Mouse (Mus musculus): ENCODE data around the gene Tmem98. TPM values are rescaled to one million over a fixed set of nuclear protein-coding genes. Genes with fewer than 3 reads are reported as not detected.

Gene Tmem98
- total RNA-seq, 2 experiments from 2014 or later = 9.0 to 10.6 TPM

DNA sequence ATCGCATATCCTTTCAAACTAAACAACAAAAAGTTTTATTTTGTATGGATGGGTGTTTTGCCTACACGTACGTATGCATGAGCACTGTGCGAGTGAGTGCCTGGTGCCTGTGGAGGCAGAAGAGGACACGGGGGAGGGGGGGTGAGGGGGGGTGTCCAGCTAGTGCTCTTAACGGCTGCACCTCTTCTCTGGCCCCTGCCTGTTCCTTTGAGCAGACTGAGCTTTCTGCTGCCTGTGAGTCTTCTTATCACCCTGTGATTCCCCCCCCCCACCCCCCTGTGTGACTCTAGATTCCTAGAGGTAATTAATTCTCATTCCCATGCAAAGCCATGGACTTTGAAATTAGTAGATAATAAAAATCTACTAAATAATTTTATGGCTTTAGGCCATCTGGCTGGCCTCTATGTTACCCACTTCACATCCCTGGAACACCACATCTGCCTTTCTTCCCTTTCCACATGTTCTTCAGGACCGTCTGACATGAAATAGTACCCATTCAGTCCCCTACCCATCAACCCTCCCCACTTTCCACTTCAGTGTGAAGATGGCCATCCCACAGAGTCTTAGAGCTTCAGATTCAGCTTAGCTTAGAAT lies 20.2 kb upstream of the Tmem98 start:
- DNase-seq (ENCODE audit: low spot score in 2 of 2) = no peak

DNA sequence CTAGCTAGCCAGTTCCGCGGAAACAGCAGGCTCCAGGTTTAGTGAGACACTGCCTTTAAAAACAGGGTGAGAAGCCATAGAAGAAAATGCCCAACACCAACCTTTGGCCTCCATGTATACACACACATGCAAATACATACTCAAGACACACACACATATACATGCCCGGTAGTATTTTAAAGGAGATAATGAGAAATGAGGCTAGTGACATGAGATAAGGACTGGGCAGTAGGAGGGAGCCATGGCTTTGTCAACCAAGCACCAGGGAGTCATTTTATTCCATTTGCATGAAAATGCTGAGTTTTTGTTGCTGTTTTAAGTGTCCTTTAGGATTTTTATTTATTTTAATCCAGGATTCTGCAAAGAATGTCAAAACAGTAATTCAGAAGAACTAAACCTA lies 19.6 kb upstream of the Tmem98 start:
- DNase-seq (ENCODE audit: low spot score in 2 of 2) = no peak

DNA sequence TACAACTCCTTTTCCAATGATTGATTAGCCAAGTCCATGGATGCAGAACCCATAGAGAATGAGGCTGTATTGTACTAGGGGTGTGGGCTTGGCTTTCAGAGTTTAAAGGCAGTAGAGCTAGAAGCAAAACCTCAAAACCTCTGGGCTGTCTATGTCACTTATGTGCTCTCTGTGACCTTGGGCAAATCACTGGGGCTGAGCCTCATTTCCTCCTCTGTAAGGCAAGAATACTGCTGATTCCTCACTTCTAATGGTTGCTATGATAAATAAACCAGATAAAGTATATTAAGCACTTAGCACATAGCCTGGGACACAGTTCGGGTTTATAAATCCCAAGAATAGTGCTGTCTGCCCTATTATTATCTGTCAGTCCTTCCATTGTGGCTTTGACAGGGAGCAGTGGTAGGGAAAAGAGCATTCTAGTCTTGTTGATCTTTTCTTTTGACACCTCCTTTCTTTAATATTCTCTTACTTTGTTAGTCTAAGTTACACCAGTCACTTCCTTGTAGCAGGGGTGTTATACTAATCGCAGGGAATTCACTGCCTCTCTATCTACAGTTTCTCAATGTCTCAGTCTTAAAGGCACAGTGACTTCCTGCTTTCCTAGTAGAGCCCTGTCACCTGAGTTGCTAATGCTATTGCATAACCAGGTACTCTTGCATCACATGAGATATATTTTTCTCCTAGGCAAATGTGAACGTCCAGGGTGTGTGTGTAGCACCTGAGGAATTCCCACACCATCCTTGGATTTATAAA lies 18.1 kb upstream of the Tmem98 start:
- DNase-seq (ENCODE audit: low spot score in 2 of 2) = no peak

DNA sequence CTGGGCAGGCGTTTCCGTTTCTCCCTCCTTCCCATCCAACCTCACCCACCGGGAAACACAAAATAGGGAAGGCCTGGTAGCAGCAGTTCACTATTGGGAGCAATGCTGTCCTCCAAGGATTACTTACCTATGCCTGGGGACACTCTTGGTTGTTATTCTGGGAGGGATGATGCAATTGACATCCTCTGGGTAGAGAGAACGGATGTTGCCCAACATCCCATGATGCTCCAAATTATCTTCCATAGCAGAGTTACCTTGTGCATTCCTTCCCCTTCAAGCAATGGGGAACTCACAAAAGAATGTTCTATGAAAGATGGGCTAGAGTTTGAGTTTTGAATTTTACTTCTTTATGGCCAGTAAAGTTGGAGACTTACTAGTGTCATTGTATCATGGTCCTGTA lies 16.6 kb upstream of the Tmem98 start:
- DNase-seq (ENCODE audit: low spot score in 2 of 2) = no peak

DNA sequence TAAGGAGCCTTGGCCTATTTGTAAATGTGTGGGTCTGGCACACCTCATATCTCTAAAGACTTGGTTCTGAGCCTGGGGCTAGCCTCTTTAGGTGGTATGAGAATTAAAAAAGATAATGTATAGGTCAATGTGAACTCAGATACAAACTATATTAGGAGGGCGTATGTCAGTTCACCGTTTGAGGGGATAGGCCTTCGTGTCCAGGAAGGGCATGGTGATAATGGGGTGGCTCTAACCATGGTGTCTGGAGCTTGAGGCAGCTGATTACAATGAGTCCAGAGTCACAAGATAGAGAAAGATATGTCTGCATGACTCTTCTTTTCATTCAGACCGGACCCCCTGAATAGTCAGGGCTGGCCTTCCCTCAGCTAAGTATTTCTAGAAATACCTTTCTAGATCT lies 15.7 kb upstream of the Tmem98 start:
- DNase-seq (ENCODE audit: low spot score in 2 of 2) = no peak

DNA sequence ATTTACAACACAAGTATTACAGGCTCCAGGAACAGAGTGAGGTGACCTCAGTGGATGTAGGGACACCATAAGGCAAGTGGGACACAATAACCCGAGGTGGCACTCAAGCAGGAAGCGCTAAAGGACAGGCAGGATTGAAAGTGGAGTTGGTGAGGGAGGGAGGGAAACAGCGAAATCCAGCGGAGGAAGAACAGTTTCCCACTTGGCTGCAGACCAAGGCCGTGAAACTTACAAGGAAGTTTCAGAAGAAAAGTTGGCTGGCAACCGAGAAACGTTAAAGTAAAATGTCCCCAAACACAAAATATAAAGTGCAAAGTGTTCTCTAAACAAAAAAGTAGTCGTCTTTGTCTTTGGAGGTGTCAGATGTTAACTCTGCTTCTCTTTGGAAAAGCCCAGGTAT lies 14.5 kb upstream of the Tmem98 start:
- no peak for DNase-seq (ENCODE audit: low spot score in 2 of 2)

DNA sequence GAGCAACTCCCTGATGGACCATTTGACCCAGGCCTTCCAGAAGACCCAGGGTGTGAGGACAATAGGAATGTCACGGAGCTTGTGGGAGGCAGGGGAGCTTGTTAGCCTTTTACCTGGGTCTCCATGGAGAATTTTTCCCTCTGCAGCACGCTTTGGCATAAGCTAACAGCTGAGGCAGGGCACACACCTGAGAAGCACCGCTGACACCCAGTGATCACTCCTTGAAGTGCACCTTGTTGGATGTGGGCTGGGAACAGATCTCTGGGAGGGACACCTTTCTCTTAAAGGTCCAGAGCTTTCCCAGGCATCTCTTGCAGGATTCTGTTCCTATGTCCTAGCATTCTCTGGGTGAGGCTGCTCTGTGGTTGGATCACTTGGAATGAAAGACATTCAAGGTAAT lies 10.0 kb upstream of the Tmem98 start:
- no peak for DNase-seq (ENCODE audit: low spot score in 2 of 2)

DNA sequence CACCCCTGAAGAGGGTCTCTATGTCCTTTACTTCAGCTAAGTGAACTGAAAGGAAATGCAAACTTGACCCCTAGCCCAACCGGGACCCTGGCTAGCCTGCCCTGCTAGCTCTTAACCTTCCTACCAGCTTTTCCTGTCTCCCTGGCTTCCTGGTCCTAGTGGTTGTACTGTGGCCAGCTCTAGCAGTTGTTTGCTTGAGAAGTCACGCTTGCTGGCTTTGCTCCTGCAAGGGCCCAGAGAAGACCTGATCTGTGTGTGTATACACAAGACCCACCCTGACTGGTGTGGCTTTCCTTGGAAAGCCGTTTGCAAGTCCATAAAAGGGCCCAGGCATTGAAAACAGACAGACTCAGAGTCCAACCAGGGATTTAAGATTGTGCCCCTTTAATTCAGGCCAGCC lies 7.3 kb upstream of the Tmem98 start:
- DNase-seq (ENCODE audit: low spot score in 2 of 2) = no peak

DNA sequence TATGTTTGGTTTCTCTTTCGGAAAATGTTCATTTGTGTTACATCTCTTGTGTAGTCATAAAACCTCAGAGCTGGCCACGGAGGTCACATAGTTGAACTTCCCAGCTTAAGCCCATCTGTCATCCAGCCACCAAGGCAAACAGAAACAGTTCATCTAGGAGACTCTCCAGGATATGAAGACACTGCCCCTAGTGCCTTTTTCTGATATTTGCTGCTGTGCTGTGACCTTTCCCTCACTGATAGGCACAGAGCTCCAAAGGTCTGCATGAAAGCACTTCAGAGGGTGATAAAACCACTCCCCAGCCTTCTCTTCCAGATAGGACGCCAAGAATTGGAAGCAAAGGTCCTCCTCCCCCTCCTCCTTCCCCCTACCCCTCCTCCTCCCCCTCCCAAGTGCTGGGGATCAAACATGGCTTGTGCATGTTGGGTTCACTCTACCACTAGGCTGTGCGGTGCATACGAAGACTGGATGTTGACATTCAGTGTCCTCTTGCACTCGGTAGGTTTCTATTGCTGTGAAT lies 1.4 kb upstream of the Tmem98 start:
- no peak for DNase-seq (ENCODE audit: low spot score in 2 of 2)

DNA sequence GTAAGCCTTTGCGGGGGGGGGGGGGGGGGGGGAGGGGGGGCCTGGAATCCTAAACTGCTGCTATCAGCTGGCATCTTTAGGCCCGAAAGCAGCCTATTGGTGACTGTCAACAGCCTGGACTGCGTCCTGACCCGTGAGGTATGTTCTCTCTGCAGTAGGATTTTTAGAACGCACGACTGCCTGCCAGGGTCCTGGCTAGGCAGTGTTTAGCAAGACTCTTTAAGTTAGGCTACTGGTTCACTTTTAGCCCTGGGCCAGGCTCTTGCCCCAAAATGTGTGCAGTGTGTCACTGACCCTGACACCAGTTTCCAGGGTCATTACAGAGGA lies 346 bp upstream of the Tmem98 start:
- DNase-seq (ENCODE audit: low spot score in 2 of 2) = no peak

DNA sequence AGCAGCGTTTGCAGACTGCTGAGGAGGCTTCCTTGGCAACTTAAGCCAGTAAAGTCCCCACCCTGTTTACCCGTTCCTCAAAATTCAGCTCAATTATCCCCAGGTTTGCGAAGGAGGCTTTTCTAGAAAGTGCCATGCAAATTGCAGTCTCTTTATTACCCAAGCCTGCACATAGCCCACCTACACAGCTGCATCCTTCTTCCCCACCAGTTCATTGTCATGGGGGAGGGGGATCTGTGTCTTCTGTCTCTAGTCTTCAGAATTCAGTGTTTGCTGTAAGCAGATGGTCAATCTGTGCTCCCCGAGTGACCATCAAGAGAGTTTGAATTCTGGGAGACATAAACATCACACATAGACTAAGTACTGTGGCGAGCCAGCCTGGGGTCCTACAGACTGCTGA lies 1.2 kb downstream of the Tmem98 start:
- no peak for DNase-seq (ENCODE audit: low spot score in 2 of 2)

DNA sequence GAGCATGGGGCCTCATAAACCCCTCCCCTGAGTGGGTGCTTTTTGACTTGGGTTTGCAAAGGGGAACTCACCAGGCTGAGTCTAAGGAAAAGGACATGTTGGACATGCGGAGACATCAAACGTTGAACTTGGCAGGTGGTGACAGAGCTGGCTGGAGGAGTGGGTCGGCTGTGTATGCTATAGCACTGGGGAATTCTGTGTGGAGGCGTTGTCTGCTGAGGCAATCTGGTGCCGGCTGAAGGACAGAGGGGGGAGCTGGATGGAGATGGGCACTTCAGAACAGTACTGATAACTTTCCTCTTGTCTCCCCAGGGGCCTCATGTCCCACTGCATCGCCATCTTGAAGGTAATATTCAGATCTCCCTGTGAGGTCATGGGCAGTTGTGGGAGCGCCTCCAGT lies 5.4 kb downstream of the Tmem98 start:
- no peak for DNase-seq (ENCODE audit: low spot score in 2 of 2)

DNA sequence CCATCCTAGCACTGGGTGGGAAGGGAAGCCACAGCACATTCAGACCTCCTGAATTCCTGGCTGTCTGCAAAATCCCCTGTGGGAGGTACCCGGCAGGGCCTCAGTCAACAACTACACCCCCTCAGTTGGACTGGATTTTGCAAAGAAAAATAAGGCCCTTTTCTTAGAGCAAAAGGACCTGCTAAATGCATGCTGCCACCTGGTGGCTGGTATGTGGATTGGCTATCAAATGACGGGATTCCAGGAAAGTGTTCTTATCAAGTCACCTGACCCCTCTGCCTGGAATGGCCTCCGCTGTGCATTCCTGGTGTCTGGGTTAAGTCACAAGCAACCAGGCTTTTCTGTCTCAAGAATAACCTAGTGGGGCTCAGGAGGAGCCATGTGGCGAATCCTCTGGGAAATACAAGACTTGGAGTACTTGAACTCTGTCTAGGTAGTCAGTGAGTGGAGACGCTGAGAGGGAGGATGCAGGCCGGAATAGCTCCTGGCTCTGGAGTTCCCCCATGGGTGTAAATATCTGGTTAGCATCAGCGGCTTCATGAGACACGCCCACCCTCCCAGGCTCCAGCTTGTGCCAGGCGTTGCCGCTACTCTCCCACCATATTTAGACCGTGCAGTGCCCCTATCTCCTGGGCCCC lies 8.2 kb downstream of the Tmem98 start:
- peak in 1 of 2 experiments; percentile 77 for DNase-seq (ENCODE audit: low spot score in 2 of 2)

DNA sequence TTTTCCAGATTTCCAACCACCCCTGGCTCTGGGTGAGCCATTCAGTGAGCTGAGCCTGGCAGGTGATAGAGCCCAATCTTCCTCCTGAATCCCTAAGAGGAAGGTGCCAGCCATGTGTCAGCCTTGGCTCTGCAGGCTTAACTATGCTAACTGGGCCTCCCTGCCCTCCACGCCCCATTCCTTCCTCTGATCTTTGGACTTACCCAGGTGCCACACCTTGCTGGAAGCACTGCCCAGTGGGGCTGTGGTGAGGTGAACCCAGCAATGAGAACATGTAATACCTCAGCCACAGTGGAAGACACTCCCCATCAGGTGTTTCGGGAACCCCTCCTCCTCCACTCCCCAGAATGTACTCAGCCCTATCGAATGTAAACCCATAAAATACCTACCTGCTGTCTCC lies 10.1 kb downstream of the Tmem98 start:
- no peak for DNase-seq (ENCODE audit: low spot score in 2 of 2)

DNA sequence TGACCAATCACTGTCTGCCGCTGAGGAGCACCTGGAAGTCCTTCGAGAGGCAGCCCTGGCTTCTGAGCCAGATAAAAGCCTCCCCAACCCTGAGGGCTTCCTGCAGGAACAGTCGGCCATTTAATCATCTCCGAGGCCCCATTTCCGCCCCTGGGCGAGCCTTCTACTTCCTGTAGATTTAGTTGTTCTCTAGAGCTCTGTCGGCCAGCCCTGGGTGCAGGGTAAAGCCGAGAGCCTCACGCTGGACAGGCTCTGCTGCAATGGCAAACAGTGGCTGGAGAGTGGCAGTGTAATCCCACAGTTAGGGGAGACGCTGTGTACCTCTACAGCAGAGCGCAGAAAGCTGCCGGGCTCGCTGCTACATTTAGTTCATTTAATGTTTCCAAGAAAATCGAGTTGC lies 11.3 kb downstream of the Tmem98 start:
- peak in 1 of 2 experiments; percentile 34 for DNase-seq (ENCODE audit: low spot score in 2 of 2)

DNA sequence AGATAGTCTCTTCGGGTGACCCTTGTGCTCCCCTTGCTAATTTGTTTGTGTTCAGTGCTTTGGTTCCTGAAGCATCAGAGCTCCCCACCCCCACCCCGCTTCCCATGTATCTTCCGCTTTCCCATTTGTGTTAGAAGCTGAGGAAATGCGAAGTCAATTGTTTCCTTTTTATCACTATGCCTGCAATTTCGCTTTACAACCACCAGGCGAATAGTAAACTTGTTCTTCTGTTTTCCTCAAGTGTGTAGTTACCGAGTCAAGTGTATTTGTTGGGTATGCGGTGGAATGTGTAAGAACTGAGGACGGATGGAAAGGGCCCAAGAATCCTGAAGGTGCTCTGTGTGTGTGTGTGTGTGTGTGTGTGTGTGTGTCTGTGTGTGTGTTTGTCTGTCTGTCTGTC lies 11.8 kb downstream of the Tmem98 start:
- no peak for DNase-seq (ENCODE audit: low spot score in 2 of 2)

DNA sequence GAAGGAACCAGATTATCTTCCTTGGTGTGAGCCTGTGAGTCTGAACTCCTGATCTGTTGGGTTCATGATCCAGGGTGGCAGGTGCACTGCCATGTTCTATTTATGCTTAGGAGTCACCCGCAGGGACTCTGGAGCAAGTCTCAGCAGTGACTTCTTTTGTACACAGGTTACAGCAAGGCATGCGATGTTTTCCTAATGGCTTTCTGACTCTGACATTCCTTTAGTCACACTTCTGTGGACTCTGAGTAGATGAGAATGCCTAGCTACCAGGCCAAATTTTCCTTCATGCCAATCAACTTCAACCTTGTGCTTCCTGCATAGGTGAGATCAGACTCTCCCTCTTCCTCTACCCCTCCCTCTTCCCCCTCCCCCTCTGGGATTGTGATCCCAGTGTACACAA lies 25.4 kb downstream of the Tmem98 start:
- no peak for DNase-seq (ENCODE audit: low spot score in 2 of 2)

DNA sequence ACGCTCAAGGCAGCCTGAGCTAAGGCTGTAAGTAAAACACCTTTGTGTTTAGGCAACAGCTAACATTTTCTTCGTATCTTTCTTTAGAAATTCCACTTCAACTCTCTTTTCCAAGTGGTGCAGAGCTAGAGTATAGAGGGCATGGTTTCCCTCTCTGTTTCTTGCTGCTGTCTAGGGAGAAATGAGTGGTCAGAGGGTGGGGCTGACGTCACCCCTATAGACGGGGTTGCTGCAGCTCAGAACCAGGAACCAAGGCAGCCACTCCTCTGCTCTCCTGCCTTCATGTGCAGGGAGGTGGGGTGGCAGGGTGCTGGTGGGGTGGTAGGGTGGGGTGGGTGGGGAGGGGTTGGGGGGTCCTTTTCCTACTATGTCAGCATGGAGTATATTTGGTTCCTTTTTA lies 25.9 kb downstream of the Tmem98 start:
- DNase-seq (ENCODE audit: low spot score in 2 of 2) = no peak

DNA sequence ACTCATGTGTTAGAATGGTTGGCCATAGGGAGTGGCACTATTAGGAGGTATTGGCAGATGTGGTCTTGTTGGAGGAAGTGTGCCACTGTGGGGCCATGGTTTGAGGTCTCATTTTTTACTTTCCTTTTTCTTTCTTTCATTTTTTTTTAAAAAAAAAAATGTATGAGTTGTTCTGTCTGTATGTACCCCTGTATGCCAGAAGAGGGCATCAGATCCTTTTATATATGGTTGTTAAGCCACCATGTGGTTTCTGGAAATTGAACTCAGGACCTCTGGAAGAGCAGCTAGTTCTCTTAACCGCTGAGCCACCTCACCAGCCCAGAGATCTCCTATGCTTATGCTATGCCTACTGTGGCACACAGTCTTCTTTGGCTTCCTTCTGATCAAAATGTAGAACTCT lies 28.7 kb downstream of the Tmem98 start:
- no peak for DNase-seq (ENCODE audit: low spot score in 2 of 2)

DNA sequence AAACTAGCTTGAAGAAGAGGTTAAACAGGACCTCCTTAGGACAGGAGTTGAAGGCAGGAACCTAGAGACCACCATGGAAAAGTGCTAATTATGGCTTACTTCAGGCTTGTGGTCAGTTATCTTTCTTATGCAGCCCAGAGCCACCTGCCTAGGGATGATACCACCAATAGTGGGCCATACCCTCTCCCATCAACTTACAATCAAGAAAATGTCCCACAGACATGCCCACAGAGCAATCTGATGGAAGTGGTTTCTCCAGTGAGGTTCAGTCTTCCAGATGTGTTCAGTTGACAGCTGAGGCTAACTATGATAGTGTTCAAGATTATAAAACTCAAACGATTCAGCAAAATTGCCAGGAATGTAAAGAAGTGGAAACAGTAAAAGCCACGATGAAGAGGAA lies 33.5 kb downstream of the Tmem98 start:
- DNase-seq (ENCODE audit: low spot score in 2 of 2) = no peak

DNA sequence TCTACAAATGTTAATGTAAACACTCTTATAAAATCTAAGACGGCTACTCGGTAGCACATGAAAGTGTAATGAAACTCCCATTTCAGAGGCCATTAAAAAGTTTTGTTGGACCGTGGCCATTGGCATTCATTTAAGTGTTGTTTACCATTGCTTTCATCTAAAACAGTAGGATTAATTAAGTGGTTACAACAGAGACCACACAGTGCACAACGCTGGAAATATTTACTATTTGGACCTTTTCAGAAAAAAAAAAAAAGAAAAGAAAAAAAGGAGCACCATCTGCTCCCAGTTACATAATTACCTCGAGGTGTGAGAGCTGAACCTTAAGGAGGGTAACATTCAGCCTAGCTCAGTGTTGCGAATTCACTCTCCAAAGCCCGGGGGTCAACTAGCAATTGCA lies 35.5 kb downstream of the Tmem98 start:
- no peak for DNase-seq (ENCODE audit: low spot score in 2 of 2)

DNA sequence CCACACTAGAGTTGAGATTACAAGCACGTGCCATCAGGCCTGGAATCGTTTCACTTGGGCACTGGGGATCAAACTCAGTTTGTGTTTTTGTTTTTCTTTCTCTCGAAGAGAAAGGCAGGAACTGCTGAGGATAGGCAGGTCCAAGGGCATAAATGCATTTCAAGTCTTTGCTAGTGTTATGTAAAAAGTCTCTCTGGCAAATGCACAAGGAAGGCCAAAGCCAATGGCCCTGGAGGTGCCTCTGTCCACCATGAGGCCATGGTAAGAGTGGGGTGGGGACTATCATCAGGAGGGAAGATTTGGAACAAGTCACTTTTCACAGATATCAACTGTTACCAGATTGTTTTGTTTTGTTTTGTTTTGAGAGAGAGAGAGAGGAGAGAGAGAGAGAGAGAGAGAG lies 36.1 kb downstream of the Tmem98 start:
- no peak for DNase-seq (ENCODE audit: low spot score in 2 of 2)

DNA sequence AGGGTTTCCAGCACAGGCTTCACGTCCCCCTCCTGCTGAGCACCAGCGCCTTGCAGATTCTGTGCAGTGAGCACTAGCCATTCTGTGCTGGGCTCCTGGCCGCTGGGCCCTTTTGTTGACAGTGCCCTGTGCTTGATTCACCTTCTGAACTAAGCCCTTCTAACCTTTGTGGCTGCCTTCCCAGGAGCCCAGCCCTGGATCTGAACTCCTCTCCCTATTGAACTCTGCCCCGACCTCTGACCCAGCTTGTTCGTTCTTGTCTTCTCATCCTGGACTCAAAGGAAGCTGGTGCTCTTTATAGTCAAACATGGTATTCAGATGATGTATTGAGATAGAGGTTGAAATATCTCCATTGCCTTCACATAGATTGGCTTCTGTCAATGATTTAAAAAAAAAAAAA lies 38.2 kb downstream of the Tmem98 start:
- DNase-seq (ENCODE audit: low spot score in 2 of 2) = no peak

Measured in layer of hippocampus, adult 18-20 months (tissue).